Mouse (Mus musculus): ENCODE measurements around the gene Lipo2. TPM values are rescaled to one million over a fixed set of nuclear protein-coding genes. Genes with fewer than 3 reads are reported as not detected.

Lipo2 gene
- polyA plus RNA-seq (2017; shearing (Covaris generic)), result not detected

GRCm38 (mm10) chr19:33751259-33751658 lies at the start of gene Lipo2:
TSS of gene Lipo2 (minus strand) at chr19:33751359.

DNA sequence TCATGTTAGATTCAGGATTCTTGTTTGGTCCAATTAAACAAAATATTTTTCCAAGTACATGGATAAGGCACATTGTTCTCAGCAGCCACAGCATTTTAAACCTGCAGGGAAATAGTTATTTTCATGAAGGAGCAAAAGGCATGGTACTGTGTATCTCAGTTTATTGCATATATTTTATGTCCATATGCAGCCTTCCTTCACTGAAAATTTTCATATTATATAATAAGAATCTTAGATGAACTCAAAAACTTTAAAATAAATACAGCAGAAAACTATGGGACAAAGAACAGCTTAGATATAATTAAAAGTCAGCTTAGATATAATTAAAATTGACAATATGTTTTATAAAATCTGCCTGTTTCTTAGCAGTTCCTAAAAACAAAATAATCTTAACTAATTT lies 36.2 kb upstream of the Lipo2 start, which contains the start of gene Lipo1:
Gene Lipo1 (minus strand): TSS at position 101 of the 400 bp plus-strand sequence.

DNA sequence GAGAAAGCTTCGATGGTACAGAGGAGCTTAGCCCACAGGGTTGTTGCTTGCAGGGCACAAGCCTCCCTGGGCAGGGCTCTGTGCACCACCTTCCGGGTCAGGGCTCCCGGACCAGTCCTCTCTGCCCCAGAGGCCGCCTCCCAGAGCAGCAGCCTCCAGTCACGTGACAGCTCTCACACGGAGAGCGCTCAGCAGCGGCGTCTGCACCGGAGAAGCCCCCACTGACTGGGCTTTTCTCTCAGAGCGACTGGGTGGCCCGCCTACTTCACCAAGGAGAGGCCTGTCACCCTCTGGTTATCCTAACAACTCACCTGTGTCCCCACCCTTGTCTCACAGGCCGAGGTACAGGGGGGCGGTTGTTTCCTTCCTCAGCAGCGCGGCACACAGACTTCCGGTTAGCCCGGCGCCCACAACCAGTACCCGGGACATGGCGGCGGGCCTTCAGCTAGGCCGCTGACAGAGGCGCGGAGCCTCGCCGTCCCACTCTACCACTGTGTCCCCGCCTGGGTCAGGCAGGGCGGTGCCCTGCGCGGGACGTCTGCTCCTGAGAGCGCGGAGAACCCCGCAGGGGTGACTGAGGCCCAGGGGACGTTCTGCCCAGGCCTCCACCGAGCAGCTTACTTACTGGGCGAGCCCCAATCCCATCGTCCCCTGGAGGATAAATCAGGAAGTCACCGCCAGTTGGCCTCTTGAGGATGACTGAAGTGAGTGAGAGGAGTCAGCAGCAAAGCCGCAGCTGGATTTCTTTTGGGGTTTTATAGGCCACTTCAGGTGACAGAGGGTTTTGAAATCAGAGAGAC lies 10.3 kb upstream of the Lipo2 start, which contains the start of gene Lipo3:
Gene Lipo3 (minus strand): TSS at position 665 of the 800 bp plus-strand sequence.

Other genes with a start within 250 kb of the Lipo2 start
- gene Lipo4, start 233.6 kb downstream of the Lipo2 start, polyA plus RNA-seq (2017; shearing (Covaris generic)), result not detected
- gene Gm8978, start 126.1 kb downstream of the Lipo2 start, polyA plus RNA-seq (2017; shearing (Covaris generic)), result not detected
- gene Lipo3, start 10.6 kb upstream of the Lipo2 start, polyA plus RNA-seq (2017; shearing (Covaris generic)), result 6.4 TPM
- gene Lipo1, start 36.1 kb upstream of the Lipo2 start, polyA plus RNA-seq (2017; shearing (Covaris generic)), result not detected
- not detected for gene Lipf, start 209.8 kb upstream of the Lipo2 start, polyA plus RNA-seq (2017; shearing (Covaris generic))

Data from naive thymus-derived CD4-positive, alpha-beta T cell, adult 5 months (primary cell).